Mouse (Mus musculus) B cell, adult 2 months (primary cell): ENCODE data around the gene Kif1bp.
"Not testable (repeated sequence)": the region's sequence is repeated elsewhere in the genome, so short reads cannot be mapped to it uniquely, and the experiment has no call there.

ENCODE experiments used
- DNase-seq, 2 experiments: peaks; one replicate each; pipeline ENCODE4 v3.0.0; 2022

Kif1bp gene

GRCm38 (mm10) chr10:62578338-62579100 lies at the start of gene Kif1bp:
Gene Kif1bp (minus strand): TSS chr10:62578457.
- DNase-seq, result peak; percentile 86 to 88

DNA sequence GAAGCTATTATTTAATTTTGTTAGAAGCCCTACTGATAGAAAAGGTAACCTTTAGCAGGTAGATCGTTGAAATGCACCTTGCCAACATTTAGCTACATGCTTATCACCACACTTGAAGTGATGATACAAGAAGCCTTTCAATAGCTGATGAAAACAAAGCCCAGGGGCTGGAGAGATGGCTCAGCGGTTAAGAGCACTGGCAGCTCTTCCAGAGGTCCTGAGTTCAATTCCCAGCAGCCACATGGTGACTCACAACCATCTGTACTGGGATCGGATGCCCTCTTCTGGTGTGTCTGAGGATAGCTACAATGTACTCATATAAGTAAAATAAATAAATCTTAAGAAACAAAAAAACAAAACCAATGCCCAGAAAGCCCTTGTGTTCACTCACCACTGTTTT lies 25.9 kb upstream of the Kif1bp start:
- no peak for DNase-seq

- no peak for DNase-seq
These were observed 25.2 kb upstream of the Kif1bp start for GRCm38 (mm10) chr10:62603233-62604030.

DNA sequence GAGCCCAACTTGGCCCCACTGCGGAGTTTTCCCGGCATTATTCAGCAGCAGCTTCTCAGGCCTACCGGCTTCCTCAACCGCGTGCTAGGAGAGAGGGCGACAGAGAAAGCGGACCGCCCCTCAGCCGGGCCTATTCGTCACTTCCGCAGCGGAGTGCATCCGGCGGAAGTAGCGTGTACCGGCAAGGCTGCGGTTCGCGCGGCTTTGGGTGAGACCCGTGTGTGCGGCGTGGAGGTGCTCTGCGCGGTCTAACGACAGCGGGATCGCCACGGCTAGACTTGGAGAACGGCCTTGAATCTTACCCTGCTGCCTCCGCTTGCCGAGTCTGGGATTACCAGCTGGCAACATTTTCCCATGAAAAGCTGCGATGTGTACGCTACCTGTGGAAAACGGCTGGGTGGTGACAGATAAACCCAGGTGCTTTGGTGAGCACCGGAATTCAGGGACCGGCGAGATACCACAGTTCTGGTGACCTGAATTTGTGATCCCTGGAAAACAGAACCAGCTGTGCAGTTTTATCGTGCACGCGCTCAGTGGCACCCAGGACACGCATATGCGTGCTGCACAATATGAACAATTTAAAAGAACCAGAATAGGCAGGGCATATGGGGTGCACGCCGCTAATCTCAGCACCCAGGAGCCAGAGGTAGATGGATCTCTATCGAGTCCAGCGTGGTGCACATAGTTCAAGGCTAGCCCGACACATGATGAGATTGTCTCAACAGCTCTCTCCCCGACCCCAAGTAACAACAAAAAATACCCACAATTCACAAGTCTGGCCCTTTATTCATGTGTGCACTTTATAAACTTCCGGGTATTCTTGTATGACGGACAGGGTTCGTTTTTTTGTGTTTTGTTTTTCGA lies 24.2 kb upstream of the Kif1bp start, which contains the start of gene Ddx21:
Ddx21 (minus strand) TSS at position 105 of the 864 bp plus-strand sequence.
- DNase-seq, result peak; percentile 95 to 96

DNA sequence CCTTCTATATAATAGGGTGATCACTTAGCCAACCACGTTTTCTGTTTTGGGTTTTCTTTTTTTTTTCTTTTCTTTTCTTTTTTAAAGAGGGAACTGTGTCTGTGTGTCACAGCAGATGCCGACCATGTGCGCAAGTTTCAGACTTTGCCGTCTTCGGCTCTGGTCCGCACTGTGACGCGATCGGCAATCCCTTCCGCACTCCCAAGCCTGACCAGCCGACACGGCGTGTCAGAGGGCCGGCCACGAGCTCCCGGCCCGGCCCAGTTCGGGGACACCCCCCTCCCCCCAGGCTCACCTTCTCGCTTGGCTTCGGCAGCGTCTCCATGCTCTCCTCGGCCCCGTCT lies 23.5 kb upstream of the Kif1bp start:
- no peak for DNase-seq

- DNase-seq, result peak; percentile 25 to 26
These were observed 23.0 kb upstream of the Kif1bp start for GRCm38 (mm10) chr10:62601053-62601791.

- DNase-seq, result no peak
These were observed 21.8 kb upstream of the Kif1bp start for GRCm38 (mm10) chr10:62600056-62600455.

- not testable (repeated sequence) for DNase-seq
These were observed 21.1 kb upstream of the Kif1bp start for GRCm38 (mm10) chr10:62599311-62599710.

DNA sequence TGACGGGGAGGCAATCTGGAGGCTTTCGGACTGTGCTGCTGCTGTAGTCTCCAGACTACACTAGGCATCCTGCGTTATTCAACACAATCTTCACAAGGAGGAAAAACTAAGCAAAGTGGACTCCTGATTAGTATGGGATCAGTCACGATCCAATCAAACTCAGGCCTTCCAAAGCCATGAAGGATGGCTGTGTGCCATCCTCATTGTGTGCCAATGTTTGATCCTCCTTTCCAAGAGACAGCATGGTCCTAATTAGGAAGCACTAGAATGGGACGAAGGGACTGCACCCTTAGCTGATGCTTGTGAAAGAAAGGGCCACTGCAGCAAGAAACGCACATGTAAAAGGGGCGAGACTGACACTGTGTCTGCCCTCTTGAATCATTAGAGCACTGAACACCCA lies 14.2 kb upstream of the Kif1bp start:
- no peak for DNase-seq

- peak; percentile 89 to 92 for DNase-seq
These were observed 11.9 kb upstream of the Kif1bp start for GRCm38 (mm10) chr10:62590200-62590599.

DNA sequence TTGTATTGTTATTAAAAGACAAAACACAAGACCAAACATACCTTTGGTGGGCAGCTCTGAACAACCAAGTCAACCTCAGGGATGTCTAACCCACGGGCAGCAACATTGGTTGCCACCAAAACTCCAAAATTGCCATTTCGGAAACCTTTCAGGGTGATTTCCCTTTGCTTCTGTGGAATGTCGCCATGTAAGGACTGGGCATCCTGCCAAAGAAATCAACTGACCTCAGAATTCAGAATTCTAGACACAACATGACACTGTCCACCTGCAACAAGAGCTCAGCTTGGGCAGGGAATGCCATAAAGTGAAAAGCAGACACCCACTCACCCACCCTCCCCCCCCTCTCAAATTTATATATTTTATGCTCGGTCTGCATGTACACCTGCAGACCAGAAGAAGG lies 10.4 kb upstream of the Kif1bp start:
- DNase-seq, result no peak

- no peak for DNase-seq
These were observed 5.0 kb upstream of the Kif1bp start for GRCm38 (mm10) chr10:62583245-62583644.

- DNase-seq, result no peak
These were observed 4.4 kb upstream of the Kif1bp start for GRCm38 (mm10) chr10:62582701-62583100.

DNA sequence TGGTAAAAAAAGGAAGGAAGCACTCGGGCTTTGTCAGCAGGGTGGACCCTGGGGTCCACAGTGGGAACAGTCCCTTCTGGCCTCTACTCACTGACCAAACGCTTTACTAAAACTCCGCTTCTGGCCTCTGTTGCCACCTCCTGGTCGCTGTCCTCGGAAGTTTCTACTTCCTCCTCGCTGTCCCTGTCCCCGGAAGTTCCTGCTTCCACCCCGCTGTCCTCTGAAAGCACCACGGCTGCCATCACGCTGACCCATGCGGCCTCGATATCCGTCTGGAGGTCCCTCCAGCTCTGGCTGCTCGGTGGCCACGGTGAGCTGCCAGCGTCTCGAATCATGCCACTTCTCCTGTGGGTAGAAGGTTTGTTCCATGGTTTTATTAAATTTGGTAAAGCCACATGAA lies 4.0 kb upstream of the Kif1bp start:
- DNase-seq, result no peak

- not testable (repeated sequence) for DNase-seq
These were observed 872 bp upstream of the Kif1bp start for GRCm38 (mm10) chr10:62579129-62579528.

DNA sequence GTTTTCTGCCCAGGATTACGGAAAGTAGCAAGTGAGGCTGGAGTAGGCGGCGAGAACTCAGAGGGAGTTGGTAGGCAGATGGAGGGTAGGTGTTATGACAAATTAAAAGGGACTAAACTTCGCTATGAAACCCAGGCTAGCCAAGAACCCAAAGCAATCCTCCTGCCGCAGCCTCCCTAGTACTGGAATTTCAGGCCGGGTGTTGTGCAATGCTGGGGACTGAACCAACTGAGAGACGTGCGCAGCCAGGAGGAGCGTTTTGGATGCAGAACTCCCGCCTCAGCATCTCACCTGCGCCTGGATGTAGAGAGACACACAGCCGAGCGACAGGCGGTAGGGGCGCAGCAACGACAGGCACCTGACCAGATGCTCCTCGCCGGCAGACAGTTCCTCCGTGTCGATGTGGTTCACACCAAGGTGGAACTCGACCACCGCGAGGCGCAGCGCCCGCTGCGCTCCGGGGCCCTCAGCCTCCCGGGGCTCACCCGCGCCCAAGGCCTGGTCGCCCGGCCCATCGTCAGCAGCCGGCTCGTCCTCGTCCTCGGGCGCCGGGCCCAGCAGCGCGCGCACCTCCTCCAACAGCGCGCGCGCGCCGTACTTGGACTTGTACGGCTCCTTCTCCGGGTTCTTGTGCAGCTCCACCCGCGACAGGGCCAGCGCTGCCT lies 452 bp downstream of the Kif1bp start:
- no peak for DNase-seq

DNA sequence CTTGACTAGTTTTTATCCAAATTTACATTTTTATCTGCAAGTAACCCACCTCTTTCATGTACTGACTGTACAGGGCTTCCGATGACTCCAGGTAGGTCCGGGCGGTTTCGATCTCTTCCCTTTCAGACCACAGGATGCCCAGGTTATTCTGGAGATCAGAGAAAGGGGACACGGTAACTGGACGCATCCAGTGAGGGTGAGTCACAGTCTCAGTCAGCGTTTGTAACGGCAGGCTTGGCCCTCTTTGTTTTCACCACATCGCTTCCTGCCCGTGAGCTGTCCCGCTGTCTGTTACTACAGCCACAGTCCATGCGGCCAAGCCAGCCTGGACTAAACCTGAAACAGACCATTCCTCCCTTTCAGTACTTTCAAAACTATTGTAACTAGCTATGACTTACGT lies 3.3 kb downstream of the Kif1bp start:
- DNase-seq, result no peak

DNA sequence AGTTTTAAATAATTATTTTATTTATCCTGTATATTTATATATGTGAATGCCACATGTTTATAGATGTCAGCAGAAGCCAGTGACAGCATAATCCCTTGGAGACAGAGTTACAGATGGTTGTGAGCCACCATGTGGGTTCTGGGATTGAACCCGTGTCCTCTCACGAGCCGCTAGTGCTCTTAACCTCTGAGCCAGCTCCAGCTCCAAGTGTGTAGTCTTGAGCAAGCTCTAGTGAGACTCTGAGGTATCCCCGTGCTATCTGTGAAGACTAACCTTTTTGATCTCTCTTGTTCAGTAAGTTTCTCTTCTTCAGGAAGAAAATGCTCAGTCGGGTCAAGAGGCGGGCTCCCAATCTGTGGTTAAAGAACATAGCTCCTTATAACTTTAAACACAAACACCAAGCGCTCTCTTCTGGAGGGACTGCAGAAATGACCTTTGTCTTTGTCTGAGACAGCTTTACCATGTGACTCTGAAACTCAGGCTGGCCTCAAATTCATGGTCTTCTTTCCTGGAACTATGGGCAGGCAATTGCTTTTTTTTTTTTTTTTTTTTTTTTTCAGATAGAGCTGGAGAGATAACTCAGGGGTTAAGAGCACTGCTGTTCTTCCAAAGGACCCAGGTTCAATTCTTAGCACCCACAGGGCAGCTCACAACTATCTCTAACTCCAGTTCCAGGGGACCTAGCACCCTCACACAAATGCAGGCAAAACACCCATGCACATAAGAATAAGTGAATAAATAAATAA lies 8.0 kb downstream of the Kif1bp start:
- no peak for DNase-seq

DNA sequence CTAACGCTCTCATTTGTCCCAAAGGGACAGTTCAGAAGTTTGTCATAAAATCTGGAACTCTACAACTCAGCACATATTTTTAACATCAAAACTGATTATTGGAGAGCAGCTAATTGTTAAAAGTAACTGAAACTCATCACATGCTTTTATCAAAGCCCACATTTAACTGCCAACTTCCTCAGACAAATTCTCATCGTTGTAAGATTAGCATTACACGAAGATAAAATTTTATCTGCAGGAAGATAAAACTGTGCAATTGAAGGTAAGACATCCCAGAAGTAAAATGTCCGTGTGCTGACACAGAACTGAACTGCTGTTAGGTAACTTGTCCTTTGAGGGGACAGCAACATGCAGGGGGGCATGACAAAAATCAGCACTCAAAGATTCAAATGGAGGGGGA lies 9.4 kb downstream of the Kif1bp start:
- no peak for DNase-seq

DNA sequence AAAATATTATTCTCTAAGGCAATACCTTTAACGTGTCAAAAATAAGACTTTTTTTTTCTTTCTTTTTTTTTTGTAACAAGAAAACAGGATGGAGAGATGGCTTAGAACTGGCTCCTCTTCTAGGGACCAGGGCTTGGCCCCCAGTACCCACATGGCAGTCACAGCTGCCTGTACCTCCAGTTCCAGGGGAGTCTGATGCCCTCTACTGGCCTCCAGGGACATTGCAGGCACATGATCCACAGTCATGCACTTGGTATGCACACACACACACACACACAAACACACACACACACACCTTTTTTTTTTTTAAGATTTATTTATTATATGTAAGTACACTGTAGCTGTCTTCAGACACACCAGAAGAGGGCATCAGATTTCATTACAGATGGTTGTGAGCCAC lies 20.5 kb downstream of the Kif1bp start:
- DNase-seq, result peak; percentile 46 to 49

GRCm38 (mm10) chr10:62556558-62556901 lies 21.7 kb downstream of the Kif1bp start:
- no peak for DNase-seq
